Mouse (Mus musculus) CH12.LX (cell line): ENCODE results near the gene Itga4.

ENCODE experiments used
- CTCF ChIP-seq, 2 experiments: IDR thresholded peaks in 1 of 2; conservative IDR thresholded peaks in 1 of 2; 2 replicates each; pipeline ENCODE4 v1.5.1; 2011 to 2012; ENCODE audit warnings: low read depth in 2 of 2, low read length in 2 of 2, improper control_type of control experiment in 1 of 2, inconsistent platforms in 1 of 2, mild to moderate bottlenecking in 1 of 2, moderate library complexity in 1 of 2
- ELF1 ChIP-seq: IDR thresholded peaks from 2 replicates; pipeline ENCODE4 v1.6.1; 2014; ENCODE audit warnings: low read depth, mild to moderate bottlenecking, inconsistent platforms, low read length, improper control_type of control experiment
- KAT2A ChIP-seq: IDR thresholded peaks from 2 replicates; pipeline ENCODE4 v1.6.1; 2012; ENCODE audit warnings: low read length, improper control_type of control experiment, inconsistent platforms; ENCODE audit not compliant: insufficient replicate concordance
- MEF2A ChIP-seq: IDR thresholded peaks from 2 replicates; pipeline ENCODE4 v1.6.1; 2014; ENCODE audit warnings: low read depth, mild to moderate bottlenecking, inconsistent platforms, low read length, improper control_type of control experiment, borderline replicate concordance
- MXI1 ChIP-seq: IDR thresholded peaks from 2 replicates; pipeline ENCODE4 v1.6.1; 2011; ENCODE audit warnings: mild to moderate bottlenecking, low read depth, low read length, improper control_type of control experiment
- POLR2A ChIP-seq: IDR thresholded peaks from 2 replicates; pipeline ENCODE4 v1.6.1; 2011; ENCODE audit warnings: low read depth, mild to moderate bottlenecking, improper control_type of control experiment, low read length
- USF1 ChIP-seq: IDR thresholded peaks from 2 replicates; pipeline ENCODE4 v1.6.1; 2014; ENCODE audit warnings: low read depth, mild to moderate bottlenecking, inconsistent platforms, low read length, improper control_type of control experiment
- ZKSCAN1 ChIP-seq: IDR thresholded peaks from 2 replicates; pipeline ENCODE4 v1.6.1; 2012; ENCODE audit warnings: low read depth, inconsistent platforms, low read length, improper control_type of control experiment, borderline replicate concordance

- TF ChIP-seq MEF2A (no peak), ZKSCAN1 (no peak), POLR2A (no peak), KAT2A (no peak), CTCF (conservative IDR thresholded peaks at IDR 0.05 in 1 of 2, IDR thresholded peaks at IDR 0.05 in 1 of 2; ENCODE audit: low read depth in 2 of 2, low read length in 2 of 2) (no peak), MXI1 (no peak), ELF1 (no peak), USF1 (no peak)
Observed at GRCm38 (mm10) chr2:79250510-79250909, 4.7 kb upstream of the Itga4 start.
